Mouse (Mus musculus) urinary bladder, postnatal 4 days (tissue): ENCODE results near the gene Srp9.

Experiments
- DNase-seq, 2 experiments: peaks; one replicate each; pipeline ENCODE4 v3.0.0; 2021 to 2022; ENCODE audit warnings: low spot score in 2 of 2

Srp9 gene

DNA sequence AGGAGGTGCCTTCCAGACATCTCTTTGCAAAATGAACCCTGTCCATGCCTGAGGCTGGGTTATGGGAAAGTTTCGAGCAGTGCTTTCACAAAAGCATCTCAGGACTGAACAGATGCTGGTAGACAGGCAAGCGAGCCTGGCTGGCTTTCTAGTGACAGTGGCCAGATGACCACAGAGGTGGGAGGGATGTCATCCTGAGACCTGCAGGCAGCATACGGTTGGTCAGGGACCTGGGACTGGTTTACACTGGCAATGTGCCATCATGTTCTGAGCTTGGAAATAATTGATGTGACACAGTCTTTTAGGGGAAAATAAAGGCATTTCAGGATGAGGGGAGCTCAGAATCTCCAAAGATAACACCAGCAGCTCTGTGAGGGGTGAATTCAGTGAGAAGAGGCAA is 19.5 kb upstream of the Srp9 start:
- DNase-seq, result no peak

DNA sequence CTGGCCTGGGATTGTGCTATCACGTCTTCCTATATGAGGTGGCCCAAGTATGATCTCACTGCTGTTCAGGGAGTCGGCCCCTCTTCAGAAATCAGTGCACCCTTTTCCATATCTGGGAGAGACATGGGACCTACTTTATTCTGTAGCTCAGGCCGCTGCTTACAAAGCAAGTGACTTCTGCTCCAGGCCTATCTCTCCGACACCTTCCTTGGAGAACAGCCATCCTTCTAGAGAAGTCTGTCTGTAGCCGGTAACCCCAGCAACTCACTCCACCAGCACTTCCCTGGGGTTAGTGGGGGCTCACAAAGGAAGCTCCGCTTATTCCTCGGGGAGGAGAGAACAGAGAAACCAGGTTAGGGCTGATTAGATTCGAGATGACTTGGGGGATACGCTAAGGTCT is 17.3 kb upstream of the Srp9 start:
- no peak for DNase-seq

DNA sequence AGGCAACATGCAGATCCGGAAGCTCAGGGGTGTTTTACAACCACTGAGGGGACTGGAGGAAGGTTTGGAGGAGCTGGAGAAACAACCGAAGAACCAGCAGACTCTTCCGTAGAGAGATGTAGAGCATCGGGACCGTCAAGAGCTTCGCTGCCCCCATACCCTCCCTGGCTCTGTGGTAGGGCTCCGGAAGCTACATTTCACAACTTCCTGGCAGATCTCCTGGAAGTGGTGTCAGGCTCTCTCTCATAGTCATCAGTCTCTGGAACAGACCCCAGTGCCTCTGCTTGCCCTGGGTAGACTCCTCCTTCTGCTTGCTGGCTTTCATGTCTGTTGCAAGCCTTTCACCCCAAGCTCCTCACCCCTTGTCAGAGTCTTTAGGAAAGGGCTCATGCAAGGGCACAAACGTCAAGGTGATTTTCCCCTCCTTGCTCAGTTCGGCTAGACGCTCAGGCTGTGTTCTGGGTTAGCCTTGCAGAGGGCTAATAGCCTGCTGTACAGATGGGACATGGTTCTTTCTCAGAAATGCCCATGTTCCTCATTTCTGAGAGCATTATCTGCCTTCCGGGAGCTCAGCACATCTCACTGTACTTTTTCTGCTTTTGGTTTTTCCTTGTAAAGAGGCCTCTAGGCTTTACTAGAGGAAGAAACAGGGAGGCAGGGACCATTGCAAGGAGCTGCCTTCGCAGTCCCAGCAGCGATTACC is 16.0 kb upstream of the Srp9 start:
- DNase-seq, result no peak

DNA sequence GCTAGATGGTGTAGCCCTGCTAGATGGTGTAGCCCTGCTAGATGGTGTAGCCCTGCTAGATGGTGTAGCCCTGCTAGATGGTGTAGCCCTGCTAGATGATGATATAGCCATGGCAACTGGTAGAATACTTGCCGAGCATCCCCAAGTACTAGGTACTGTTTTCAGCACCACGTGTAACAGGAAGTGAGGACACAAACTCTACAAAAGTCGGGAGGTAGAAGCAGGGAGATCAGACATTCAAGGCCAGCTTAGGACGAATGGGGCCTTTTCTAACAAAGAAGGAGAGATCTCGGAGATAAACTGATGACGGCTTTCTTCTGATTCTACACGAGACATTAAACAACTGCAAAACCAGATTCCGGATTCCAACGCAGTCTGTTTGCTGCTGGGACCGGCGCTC is 14.4 kb upstream of the Srp9 start:
- no peak for DNase-seq

DNA sequence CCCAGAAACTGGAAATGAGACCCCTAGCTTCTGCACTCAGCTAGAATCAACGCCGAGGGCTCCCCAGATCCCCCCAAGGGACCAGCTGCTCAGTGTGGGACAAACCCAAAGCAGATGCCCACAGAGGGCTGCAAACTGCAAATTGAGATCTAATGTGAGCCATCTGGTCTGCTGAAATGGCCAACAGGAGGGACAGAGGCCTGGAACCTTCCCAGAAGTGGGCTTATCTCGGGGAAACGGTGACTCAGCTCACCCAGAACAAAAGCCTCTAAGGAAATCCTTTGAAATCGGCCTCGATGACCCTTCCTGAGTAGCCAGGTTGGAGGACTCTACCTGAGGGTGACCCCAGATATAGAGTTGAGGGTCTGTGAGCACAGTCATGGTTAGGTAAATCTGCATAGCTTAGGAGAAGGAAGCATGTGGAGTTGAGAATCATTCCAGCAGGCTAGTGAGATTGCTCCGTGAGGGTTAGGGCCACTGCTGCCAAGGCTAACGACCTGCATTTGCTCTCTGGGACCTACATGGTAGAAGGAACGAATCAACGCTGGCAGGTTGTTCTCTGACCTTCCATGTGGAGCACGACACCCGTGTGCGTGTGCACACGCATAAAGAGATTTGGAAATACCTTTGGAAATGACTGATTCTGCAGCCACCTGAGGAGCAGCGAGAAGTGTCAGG is 13.7 kb upstream of the Srp9 start:
- DNase-seq, result no peak

DNA sequence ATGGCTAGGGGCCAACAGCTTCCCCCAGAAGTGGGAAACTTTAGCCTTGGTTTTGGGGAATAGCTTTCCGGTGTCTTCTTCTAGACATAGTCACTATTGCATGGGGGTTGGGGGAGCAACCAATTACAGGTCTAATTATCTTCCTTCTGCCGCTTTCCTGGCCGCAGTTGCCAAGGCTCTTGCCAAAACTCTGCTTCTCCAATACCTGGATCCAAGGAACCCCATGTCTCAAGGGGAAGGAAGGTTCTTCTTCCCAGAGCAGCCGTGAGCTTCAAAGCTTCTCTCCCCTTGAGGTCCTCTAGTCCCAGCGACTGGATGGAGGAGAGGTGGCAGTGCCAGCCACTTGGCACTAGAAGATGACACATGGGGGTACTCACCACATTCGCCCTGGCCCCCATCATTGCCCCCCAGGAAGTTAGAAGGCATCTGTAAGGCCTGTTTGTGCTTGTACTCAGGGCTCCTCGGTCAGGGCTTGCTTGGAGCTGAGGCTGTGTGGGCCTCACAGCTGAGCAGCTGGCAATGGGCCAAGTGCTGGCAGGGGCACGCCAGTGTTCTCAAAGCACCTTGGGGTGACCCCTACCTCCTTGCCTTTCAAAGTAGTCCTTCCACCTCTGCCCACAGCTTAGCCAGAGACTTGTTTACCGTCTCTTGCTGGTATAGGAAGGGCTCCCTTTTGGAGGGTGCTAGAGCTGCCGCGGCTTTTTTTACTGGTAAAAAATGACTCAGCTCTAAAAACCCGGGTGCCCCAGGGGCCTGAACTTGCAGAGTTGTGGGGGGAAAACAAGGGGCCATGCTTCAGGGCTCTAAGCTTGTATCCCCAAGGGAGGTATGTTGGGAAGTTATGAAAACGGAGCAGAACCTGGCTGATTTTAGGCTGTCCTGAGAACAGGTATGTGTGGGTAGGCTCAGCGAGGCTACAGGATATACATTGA is 12.9 kb upstream of the Srp9 start:
- no peak for DNase-seq

DNA sequence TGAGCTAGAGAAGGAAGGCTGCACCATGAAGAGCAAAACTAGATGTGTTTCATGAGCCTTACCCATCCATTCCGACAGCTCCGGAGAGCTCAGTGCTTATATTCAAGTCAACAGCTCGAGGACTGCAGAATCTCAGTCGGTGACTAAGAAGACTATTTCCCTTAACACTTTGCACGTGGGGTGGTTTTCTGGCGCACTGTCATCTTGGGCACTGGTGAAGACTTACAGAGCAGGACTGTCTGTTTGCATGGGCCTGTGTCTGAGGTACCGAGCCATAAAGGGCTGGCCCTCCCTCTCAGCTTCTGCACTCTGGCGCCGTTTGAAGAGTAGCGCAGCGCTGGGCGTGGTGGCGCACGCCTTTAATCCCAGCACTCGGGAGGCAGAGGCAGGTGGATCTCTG is 12.2 kb upstream of the Srp9 start:
- DNase-seq, result no peak

DNA sequence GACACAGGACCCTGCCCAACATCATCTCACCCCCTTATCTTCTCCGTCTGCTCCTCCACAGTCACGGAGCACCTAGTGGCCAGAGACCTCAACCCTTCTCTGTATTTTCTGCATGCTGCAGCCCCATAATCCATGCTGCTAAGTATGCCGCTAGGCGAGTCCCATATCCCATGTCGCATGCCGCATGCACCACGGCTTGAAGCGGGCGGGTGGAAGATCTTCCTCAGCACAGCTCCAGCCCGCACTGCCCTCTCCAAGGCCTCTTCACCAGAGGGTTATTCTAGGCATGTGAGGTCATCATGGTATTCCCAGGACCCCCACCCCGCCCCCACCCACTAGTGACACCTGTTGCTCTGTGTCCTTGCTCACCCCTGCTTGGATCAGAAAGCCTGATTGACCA is 11.4 kb upstream of the Srp9 start:
- DNase-seq, result no peak

DNA sequence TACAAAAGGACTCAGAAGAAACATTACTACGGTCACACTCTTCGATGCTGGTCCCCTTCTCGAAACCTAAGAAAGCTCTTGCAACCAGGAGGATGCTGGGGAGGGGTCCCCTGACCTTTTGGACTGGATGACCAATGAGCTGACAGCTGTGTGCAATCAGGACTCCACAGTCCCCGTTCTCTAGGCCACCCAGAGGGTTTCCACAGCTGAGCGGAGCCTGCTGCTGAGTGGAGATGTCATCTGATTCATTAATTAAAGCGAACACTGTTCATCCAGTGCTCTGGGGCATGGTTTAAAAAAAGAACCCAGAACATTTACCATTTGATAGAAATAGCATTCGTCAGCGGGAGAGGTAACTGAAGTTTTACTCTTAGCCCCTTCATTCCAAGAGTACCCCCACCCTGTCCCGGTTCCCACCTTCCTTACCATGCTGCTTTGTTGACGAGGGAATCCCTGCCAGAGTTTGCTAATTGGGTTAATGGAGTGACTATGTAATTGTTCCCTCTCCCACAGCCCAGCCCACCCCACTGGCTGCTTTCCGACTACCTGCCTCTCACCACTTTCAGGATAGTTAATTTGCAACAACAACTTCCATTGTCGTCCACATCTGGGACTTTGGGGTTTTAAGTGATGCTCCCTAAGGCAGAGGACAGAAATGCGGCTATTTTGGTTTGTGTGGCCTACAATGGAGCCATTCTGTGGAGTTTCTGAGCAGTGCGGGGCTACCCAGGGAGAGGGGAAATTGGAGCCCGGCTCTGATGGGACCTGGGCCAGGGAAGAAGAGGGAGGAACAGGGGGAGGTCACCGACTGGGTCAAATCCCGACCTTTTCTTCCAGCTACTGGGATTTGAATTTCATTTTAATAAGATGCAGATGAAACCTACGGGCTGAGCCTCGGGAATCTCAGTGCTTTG is 10.7 kb upstream of the Srp9 start:
- DNase-seq, result no peak

DNA sequence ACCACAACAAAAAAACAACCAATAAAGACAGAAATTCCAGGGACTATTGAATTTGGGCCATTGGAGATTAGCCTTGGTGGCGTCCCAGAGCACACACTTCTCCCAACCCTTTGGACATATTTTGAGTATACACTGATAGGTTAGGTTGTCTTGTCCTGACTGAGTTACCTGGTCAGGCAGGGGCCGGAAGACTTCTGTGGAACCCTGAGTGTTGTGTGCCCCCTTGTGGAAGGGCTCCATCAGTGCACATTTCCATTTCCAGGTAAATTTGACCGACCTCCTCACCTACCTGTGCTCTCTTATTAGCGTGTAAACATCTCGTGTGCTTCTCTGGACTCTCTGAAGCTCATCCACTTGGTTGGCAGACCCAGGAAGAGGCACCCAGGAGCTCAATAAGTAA is 9.3 kb upstream of the Srp9 start:
- no peak for DNase-seq

DNA sequence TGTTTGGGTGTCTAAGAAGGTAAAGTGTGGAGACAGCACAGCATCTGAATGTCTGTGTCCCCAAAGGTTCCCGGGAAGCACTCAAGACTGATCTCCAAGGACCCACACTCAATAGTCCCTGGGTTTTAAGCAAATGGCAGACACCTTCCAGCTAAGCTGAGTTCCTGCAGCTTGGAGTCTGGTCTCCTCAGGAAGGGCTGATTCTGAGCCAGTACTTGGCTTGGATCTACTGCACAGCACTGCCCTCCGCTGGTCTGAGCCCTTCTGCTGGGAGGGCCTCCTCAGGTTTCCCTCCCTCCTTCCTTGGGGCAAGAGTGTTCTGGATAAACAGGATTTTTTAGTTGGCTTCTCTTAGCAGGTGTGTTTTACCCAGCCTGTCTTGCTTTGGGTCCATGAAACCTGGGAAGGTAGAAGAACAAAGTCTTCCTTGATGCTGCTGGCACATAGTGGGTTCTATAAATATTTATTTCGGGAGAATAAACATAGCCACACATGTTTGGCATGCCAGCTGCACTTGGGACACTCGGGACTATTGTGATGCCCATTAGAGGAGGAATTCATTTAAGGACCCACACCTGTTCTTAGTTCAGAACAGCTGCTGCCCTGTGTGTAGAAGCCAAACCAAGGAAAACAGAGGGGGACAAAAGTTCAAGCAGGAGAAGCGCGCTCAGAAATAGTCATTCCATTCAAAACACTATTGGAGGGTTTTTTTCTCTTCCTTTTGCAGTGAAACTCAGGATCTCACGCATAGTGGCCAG is 8.7 kb upstream of the Srp9 start:
- DNase-seq, result peak in 1 of 2 experiments; percentile 67

DNA sequence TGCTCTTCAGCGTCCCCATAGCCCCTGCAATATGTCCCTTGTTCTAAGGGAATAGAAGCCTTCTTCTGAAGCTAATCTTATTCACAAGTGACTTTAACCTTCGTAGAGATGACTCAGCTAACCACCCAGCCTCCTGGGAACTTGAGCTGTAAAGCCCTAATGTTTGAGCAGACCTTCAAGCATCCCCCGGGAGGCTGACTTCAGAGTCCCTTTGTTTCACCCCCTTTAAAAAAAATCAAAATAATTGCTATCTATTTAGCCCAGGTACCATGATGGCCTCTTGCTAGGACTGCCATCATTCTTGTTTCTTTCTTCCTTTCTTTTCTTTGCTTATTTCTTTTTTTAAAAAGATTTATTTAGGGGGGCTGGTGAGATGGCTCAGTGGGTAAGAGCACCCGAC is 2.1 kb upstream of the Srp9 start:
- DNase-seq, result no peak

DNA sequence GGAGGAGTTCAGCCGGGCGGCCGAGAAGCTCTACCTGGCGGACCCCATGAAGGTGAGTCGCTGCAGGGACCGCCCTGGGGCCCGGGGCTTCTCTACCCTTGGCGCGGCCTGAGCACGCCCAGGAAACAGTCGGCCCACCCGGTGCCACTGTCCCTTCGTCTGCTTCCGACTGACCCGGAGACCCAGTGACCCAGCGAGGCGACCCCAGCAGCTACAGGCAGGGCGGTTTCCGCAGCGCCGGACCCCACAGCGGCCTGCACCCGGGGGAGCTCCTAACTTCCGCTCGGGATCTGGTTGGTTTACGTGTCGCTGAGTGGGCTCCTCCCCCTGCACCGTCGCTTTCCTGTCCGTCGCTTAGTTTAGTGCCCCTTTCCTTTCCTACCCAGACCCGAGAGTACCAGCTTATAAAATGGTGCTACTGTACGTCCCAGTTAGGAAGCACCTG is 409 bp downstream of the Srp9 start:
- DNase-seq, result peak; percentile 80 to 85

DNA sequence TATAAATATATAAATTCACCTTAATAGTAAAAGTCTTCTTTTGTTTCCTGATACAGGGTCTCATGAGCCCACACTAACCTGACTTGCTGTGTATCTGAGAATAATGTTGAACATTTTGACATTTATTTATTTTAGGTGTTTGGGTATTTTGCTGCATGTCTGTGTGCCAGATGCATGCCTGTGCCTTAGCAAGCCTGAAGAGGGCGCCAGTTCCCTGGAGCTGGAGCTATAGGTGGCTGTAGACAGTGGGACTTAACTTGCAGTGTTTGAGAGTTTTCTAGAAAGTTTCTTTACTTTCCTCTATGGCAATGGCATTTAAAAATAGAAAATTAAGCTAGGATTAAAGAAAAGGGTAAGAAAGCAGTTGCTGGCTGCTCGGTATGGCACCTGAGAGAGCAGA is 6.3 kb downstream of the Srp9 start:
- no peak for DNase-seq

DNA sequence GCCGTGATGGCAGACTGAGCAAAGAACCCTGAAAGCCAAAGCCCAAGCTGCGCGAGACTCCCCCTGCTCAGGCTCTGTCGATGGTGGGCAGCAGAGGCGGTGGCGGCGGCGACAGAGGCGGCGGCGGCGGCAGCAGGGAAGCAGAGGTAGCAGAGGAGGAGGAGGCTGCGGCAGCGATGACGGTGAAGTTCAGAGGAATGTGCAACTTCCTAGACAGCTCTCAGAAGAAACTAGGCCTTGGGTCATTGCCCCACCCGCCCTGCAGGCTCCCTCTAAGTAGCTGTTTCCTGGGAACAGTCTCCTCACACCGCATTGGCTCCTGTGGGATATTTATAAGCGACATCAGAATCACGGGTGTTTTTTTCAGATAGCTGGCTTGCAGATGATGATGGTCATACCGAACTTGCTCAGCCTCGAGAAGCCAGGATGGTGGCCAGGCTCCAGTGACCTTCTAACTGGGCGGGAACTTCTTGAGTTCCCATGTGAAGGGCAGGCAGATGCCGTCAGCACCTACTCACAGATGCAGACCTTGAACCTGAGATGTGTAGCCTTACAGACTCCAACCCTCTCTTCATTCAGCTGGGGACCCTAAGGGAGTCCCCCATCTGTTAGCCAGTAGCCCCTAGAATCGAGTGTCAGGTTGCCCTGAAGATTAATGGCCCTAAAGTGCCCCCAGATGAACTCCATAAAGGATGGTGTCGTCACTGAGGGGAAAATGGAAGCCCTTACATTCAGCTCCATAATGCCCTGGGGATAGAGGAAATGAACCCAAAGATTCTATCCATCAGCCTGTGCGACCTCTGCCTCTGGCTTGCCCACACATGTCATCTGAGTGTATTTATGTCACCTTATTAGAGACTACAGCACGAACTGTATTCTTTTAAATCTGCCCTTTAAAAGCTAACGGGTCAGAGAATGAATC is 12.9 kb downstream of the Srp9 start:
- no peak for DNase-seq

DNA sequence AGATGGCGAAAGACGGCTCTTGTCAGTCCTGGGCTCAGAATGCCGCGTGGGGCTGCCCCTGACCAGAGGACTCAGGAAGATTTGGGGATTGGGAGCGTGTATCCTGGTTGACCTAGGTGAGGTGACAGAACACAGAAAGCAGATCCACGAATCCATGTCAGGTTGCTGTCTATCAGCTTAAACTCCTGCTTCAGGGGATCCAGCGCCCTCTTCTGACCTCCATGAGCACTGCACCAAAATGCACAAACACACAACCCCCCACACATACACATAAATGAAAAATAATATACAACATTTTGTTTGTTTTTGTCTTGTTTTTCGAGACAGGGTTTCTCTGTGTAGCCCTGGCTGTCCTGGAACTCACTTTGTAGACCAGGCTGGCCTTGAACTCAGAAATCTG is 13.6 kb downstream of the Srp9 start:
- no peak for DNase-seq

DNA sequence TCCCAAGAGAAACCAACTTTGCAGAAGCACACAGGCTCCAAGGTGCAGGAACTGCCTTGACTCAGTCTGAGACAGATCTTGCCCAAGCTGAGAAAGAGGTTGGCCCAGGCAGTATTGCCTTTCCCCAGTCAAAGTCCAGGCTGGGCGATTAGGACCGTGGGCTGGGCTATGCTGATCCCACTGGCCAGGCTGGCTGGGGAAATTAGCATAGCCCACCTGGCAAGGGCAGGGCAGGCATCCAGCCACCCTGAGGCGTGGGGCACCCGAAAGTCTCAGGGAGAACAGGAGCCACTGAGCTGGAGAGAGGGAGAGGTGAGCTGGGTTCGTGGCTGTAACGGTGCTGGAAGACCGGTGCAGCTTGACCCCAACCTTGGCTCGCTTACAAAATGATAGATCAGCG is 15.4 kb downstream of the Srp9 start:
- no peak for DNase-seq

DNA sequence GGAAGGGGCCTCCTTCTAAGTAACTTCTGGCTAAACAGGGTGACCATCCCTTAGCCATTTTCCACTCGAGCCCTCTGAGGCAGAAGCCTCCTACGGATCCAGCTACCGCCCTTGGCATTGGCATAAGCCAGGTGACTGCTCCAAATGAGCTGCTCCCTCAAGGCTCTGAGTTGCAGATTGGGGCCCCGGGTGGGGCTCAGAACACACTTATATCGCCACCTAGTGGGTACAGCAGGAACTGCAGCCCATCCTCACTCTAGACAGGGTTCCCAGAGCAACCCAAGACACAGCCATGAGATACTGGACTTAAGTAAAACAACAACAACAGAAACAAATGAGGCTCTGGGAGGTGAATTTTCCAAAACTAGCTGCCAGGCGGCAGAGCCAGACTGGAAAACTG is 15.8 kb downstream of the Srp9 start:
- peak; percentile 67 to 81 for DNase-seq

DNA sequence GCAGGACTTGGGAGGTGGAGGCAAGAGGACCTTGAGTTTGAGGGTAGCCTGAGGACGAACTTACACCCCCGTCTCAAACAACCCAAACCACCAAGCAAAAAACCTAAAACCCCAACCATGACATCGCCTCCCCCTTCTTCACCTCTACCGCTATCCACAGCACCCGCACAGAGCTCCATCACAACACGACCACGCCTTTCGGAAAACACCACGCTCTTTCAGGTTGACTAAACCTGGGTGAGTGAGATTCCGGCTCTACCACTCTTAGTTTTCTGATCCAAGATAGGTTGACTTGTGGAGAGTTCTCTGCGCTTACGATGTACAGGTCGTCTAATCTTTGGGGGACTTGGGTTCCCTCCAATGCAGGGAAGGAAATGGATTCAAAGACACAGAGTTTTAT is 18.2 kb downstream of the Srp9 start:
- DNase-seq, result no peak

DNA sequence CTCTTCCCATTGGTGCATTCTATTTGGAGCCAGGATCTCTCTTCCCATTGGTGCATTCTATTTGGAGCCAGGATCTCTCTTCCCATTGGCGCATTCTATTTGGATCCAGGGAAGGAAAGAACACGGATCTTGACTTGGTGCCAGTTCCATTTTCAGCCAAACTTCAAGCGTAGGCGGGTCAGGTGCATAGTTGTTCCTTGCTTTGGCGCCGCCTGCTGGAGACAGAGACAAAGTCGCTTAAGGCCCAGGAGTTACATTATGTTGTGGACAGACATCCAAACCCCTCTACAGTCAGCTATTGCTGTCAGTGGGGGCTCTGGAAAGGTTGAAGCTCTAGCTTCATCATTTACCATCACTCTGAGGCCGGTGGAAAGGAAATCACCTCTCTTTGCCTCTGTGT is 18.8 kb downstream of the Srp9 start:
- DNase-seq, result no peak
